ENCODE assay signal across 23 mouse cellular contexts in genomic region chr8:123624274-123624673, GRCm38 (mm10). TPM values are rescaled to one million over a fixed set of nuclear protein-coding genes. Genes with fewer than 3 reads are reported as not detected.
DNase-seq lines count a peak whose midpoint lies in the region; ATAC-seq and TF ChIP-seq lines count a peak whose summit lies in the region.
"Had no signal": no experiment of that assay in that cellular context is flagged by ENCODE, and none has a peak within 500 bp of the region (broad histone marks: within the 10 kb centered on the region; RNA-seq: fewer than 3 reads in every experiment).

No protein-coding gene starts in this region.

- peak; percentile 1 for DNase-seq in adrenal gland, adult 2 months
- DNase-seq in adrenal gland, postnatal 36 days = no peak
- DNase-seq in urinary bladder, postnatal 14 days (ENCODE audit: low spot score) = peak; percentile 1
- no peak for DNase-seq in urinary bladder, adult 2 months (ENCODE audit: low spot score)
- DNase-seq: adrenal gland, postnatal 10 days; cerebellum, adult 11 months; cerebellum, adult 2 months; cerebellum, adult 9-11 months; cerebellum, postnatal 25 days; gastrocnemius, postnatal 10 days; gastrocnemius, postnatal 36 days had no signal

- H3K9me3 ChIP-seq in intestine, embryonic 15.5 days = no peaks in the 10 kb centered on the region
- no peaks in the 10 kb centered on the region for H3K9me3 ChIP-seq in intestine, postnatal 0 days (ENCODE audit: control insufficient read depth)
- H3K9me3 ChIP-seq in megakaryocyte, embryonic 14.5 days = no peaks in the 10 kb centered on the region
- H3K9me3 ChIP-seq: embryonic facial prominence, embryonic 13.5 days; forebrain, embryonic 12.5 days; forebrain, embryonic 15.5 days; hindbrain, embryonic 12.5 days; hindbrain, embryonic 15.5 days had no signal

- H3K4me2 ChIP-seq in intestine, embryonic 15.5 days (replicated peaks) = 0 out of 2 replicates have a peak overlapping the region, but pooled peaks have one; percentile 3
- no peak overlapping the region for H3K4me2 ChIP-seq in intestine, postnatal 0 days (replicated peaks; ENCODE audit: low read depth)
- H3K4me2 ChIP-seq: embryonic facial prominence, embryonic 13.5 days; forebrain, embryonic 12.5 days; forebrain, embryonic 15.5 days; heart, embryonic 11.5 days; hindbrain, embryonic 12.5 days; hindbrain, embryonic 15.5 days had no signal

- TF ChIP-seq CTCF in intestine, postnatal 0 days (IDR thresholded peaks at IDR 0.05; ENCODE audit: low read depth) = no peak

- H3K36me3 ChIP-seq in intestine, embryonic 15.5 days = no peaks in the 10 kb centered on the region
- no peaks in the 10 kb centered on the region for H3K36me3 ChIP-seq in intestine, postnatal 0 days (ENCODE audit: control insufficient read depth, insufficient read depth)
- H3K36me3 ChIP-seq in megakaryocyte, embryonic 14.5 days (replicated peaks; ENCODE audit: low read length) = no peaks in the 10 kb centered on the region
- H3K36me3 ChIP-seq: embryonic facial prominence, embryonic 13.5 days; forebrain, embryonic 12.5 days; forebrain, embryonic 15.5 days; hindbrain, embryonic 12.5 days; hindbrain, embryonic 15.5 days had no signal

- 61% methylated on average over 5 of the region's 5 CpGs for WGBS in intestine, embryonic 15.5 days
- WGBS in intestine, postnatal 0 days = 63% methylated on average over 5 of the region's 5 CpGs

- H3K27ac ChIP-seq in intestine, embryonic 15.5 days = no peak overlapping the region
- H3K27ac ChIP-seq in intestine, postnatal 0 days (ENCODE audit: low read depth, low read length) = no peak overlapping the region
- H3K27ac ChIP-seq: embryonic facial prominence, embryonic 13.5 days; forebrain, embryonic 12.5 days; forebrain, embryonic 15.5 days; hindbrain, embryonic 12.5 days; hindbrain, embryonic 15.5 days had no signal

- peaks cover 7% of the 10 kb centered on the region for H3K4me1 ChIP-seq in intestine, embryonic 15.5 days (replicated peaks)
- H3K4me1 ChIP-seq in intestine, postnatal 0 days (replicated peaks; ENCODE audit: control insufficient read depth, insufficient read depth, low read length) = 0 out of 2 replicates have a peak, but pooled peaks cover 3% of the 10 kb centered on the region
- H3K4me1 ChIP-seq in megakaryocyte, embryonic 14.5 days = peaks cover 13% of the 10 kb centered on the region

- ATAC-seq in intestine, embryonic 15.5 days = peak; percentile 43; the same call in 1 of the 2 replicates
- ATAC-seq in intestine, postnatal 0 days = no peak
- no peak for ATAC-seq in megakaryocyte, adult 5-6 weeks (ENCODE audit: poor library complexity, severe bottlenecking)
- ATAC-seq: activated CD4-positive, CD25-positive, alpha-beta regulatory T cell, adult 4 months; forebrain, embryonic 15.5 days had no signal

- peaks cover 10% of the 10 kb centered on the region for H3K27me3 ChIP-seq in intestine, embryonic 15.5 days (replicated peaks)
- H3K27me3 ChIP-seq in intestine, postnatal 0 days (replicated peaks; ENCODE audit: control insufficient read depth, insufficient read depth, low read length) = peaks cover 16% of the 10 kb centered on the region; the same call in 1 of the 2 replicates
- peaks cover 39% of the 10 kb centered on the region for H3K27me3 ChIP-seq in megakaryocyte, embryonic 14.5 days (replicated peaks)

- no peak overlapping the region for H3K4me3 ChIP-seq in intestine, embryonic 15.5 days (replicated peaks)
- no peak overlapping the region for H3K4me3 ChIP-seq in intestine, postnatal 0 days (ENCODE audit: low read depth, low read length)
- peak overlapping the region; percentile 67 for H3K4me3 ChIP-seq in megakaryocyte, embryonic 14.5 days (replicated peaks)
- H3K4me3 ChIP-seq: embryonic facial prominence, embryonic 13.5 days; erythroblast, embryonic 14.5 days; forebrain, embryonic 12.5 days; forebrain, embryonic 15.5 days; hindbrain, embryonic 12.5 days; hindbrain, embryonic 15.5 days had no signal

- no peak overlapping the region for H3K9ac ChIP-seq in intestine, embryonic 15.5 days
- H3K9ac ChIP-seq in intestine, postnatal 0 days (ENCODE audit: low read depth, low read length) = no peak overlapping the region
- H3K9ac ChIP-seq: embryonic facial prominence, embryonic 13.5 days; forebrain, embryonic 12.5 days; forebrain, embryonic 15.5 days; hindbrain, embryonic 12.5 days; hindbrain, embryonic 15.5 days had no signal

RNA-seq across cellular contexts. Expression of gene Rhou, which starts 29.5 kb away (rescaled TPM):
- total RNA-seq in adrenal gland, adult 2 months (2021) = 10 to 100 TPM; 31.7 to 43.0 TPM
- polyA plus RNA-seq in adrenal gland, adult 2 months (2012; rRNA removed) = 12.3 and 13.6 TPM in 2 replicates
- 10 to 100 TPM; 40.8 to 55.7 TPM for total RNA-seq in adrenal gland, postnatal 36 days (2021)
- polyA plus RNA-seq in intestine, embryonic 15.5 days (2015; fragmentation: Nextera tagmentation; extraction: Ambion mirVana) = 6.4 and 7.6 TPM in 2 replicates
- polyA plus RNA-seq in intestine, postnatal 0 days (2015; fragmentation: Nextera tagmentation; extraction: Ambion mirVana) = 18.7 and 19.5 TPM in 2 replicates
- 0.11 TPM in 1 of 2 replicates, not detected in the other for polyA plus RNA-seq in megakaryocyte, embryonic 14.5 days (2012; ENCODE audit: insufficient read depth, low replicate concordance)
- 24.1 and 26.5 TPM in 2 replicates for total RNA-seq in megakaryocyte, adult 5-6 weeks (2015)
- total RNA-seq in megakaryocyte, adult 5-6 weeks (2017) = 15.0 and 18.6 TPM in 2 replicates
- polyA plus RNA-seq in urinary bladder, adult 2 months (2012; rRNA removed) = 20.1 and 21.4 TPM in 2 replicates
- polyA plus RNA-seq: activated CD4-positive, CD25-positive, alpha-beta regulatory T cell, adult 4 months; erythroblast, embryonic 14.5 days had no signal

Comparison
In these comparisons a context has a peak if more than half of its experiments do, and no peak if none do; other contexts are left out.
1. DNase-seq: peak in adrenal gland, adult 2 months (single experiment) and urinary bladder, postnatal 14 days (single experiment); none in adrenal gland, postnatal 36 days (0 of 2) and urinary bladder, adult 2 months (single experiment).